Mouse (Mus musculus) embryonic fibroblast, embryonic 13.5 days (primary cell): ENCODE data around the gene Gm8764.
"Not testable (repeated sequence)": the region's sequence is repeated elsewhere in the genome, so short reads cannot be mapped to it uniquely, and the experiment has no call there.

Experiments used
- CTCF ChIP-seq: IDR thresholded peaks from 2 replicates; pipeline ENCODE4 v1.5.1; 2011; ENCODE audit warnings: mild to moderate bottlenecking, control low read depth, low read length, moderate library complexity, borderline replicate concordance; ENCODE audit not compliant: insufficient read depth
- POLR2A ChIP-seq: IDR thresholded peaks from 2 replicates; pipeline ENCODE4 v1.6.1; 2011; ENCODE audit warnings: low read depth, mild to moderate bottlenecking, control low read depth, low read length, moderate library complexity

GRCm38 (mm10) chr10:104159706-104160105 lies at the start of gene Gm8764:
- not testable (repeated sequence) for TF ChIP-seq POLR2A, CTCF
